Mouse (Mus musculus): ENCODE measurements around the gene Fras1. TPM values are rescaled to one million over a fixed set of nuclear protein-coding genes. Genes with fewer than 3 reads are reported as not detected.
A peak's percentile ranks its signal among the peaks of the same experiment; 100 is the strongest.

Gene Fras1
- total and polyA plus RNA-seq, 2 experiments from 2014 or later, result 2.2 to 6.2 TPM

DNA sequence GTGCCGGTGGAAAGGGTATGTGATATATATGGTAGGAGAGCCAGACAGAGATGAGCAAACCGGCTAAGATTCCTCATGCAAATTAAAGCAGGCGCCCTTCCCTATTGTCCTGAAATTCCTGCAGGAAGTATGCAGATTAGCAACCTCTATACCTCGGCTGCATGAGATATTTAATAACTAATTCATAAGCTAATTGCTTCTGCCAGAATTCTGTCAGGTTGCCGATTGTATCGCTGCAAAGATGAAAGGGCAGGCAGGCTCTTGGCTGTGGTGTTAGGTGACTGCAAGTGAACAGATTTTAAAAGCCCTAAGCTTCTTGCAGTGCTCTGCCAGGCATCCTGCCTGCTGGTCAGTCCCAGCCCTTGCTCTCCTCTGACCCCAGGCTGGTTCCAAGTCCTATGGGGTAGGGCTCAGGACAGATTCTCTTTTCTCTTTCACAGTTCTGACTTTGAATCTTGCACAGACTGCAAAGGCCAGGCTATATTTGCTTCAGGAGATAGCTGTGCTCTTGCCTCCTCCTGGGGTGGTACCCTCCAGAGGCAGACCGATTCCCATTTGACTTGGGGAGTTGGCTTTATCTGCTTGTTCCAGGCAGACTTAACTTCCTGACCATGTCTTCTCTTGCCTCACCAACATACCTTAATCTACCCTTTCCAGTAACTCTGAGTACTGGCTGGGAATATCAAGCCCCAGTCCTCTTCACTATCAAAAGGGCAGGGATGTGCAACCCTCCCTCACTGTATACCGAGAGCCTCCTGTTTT is 342.7 kb downstream of the Fras1 start:
- no peak for DNase-seq

DNA sequence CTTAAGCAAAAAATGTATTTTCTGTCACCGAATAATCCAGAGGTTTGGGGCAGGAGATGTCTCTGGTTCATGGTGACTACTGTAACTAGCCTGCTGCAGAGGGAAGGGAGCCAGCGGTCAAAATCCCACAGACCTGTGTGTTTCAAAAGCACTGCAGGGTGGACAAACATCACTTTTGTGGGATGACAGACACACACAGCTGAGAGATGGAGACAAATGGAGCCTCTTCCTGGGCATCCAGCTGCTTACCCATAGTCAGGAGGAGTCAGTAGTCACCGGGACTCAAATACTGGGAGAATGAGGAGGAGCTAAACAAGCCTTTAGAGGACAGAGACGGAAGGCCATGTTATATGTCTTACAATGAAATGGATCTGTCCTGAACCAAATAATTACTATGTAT is 343.9 kb downstream of the Fras1 start:
- TF ChIP-seq CTCF (IDR thresholded peaks at IDR 0.05; ENCODE audit: low read depth), result no peak
- Histone ChIP-seq H3K9me3 (ENCODE audit: low read length) (no peaks in the 10 kb centered on the region), H3K4me1 (ENCODE audit: insufficient read depth) (no peaks in the 10 kb centered on the region; the same call in 1 of the 2 replicates), H3K9ac (no peak overlapping the region), H3K36me3 (ENCODE audit: insufficient read depth) (no peaks in the 10 kb centered on the region), H3K27ac (ENCODE audit: low read depth, low read length) (no peak overlapping the region), H3K4me3 (ENCODE audit: low read depth, low read length) (no peak overlapping the region), H3K4me2 (ENCODE audit: low read depth) (no peak overlapping the region), H3K27me3 (ENCODE audit: insufficient read depth, low read length) (no peaks in the 10 kb centered on the region)
- WGBS, result 96% methylated on average over 4 of the region's 4 CpGs
- ATAC-seq (no peak), DNase-seq (no peak)

More for the DNA sequence above, 342.7 kb downstream of the Fras1 start:
- Histone ChIP-seq H3K36me3 (ENCODE audit: insufficient read depth) (no peaks in the 10 kb centered on the region), H3K4me3 (ENCODE audit: low read depth, low read length) (no peak overlapping the region), H3K27me3 (ENCODE audit: insufficient read depth, low read length) (no peaks in the 10 kb centered on the region), H3K4me2 (ENCODE audit: low read depth) (no peak overlapping the region), H3K9me3 (ENCODE audit: low read length) (no peaks in the 10 kb centered on the region), H3K27ac (ENCODE audit: low read depth, low read length) (no peak overlapping the region), H3K9ac (peak overlapping the region; percentile 14; the same call in 1 of the 2 replicates), H3K4me1 (ENCODE audit: insufficient read depth) (no peaks in the 10 kb centered on the region; the same call in 1 of the 2 replicates)
- ATAC-seq, result peak; percentile 56; the same call in 1 of the 2 replicates
- 31% methylated on average over 8 of the region's 8 CpGs for WGBS
- no peak for TF ChIP-seq CTCF (IDR thresholded peaks at IDR 0.05; ENCODE audit: low read depth)

DNA sequence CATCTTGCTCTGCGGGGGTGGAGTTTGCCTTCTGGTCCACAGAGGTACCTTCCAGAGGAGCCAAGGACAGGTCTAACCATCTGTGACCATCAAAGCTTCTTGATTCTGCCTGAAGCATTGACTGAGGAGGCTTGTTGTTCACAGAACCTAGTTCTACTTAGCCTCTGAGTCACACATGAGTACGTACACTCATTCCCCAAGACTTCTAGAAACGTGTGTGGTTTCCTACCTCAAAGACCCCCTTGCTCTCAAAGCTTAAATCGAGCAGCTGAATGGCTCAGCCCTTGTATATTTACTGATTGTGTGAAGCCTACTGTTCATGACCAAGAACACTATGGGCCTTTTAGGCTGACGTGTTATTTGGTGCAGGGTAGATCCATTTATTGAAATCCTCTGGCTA is 344.8 kb downstream of the Fras1 start:
- WGBS, result 88% methylated on average over 5 of the region's 5 CpGs

DNA sequence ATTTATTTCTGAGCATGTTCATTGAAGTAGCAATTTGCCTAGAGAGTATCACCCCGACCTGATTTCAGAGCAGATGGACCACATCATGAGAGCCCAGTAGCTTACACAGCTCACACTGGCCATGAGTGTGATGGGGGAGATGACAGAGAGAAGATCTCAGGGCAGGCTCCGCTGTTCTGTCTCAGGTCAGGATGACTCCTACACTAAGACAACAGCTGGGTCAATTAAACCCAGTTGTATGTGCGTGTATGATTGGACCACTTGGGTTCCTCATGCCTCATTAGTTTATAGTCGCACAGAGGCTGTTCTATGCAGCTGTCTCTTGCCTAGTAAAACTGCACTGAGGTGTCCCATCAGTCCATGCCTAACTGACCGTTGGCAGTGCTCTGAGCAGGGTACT is 345.5 kb downstream of the Fras1 start:
- DNase-seq (no peak), ATAC-seq (no peak)
- Histone ChIP-seq H3K4me1 (ENCODE audit: insufficient read depth) (no peaks in the 10 kb centered on the region; the same call in 1 of the 2 replicates), H3K27ac (ENCODE audit: low read depth, low read length) (no peak overlapping the region), H3K9me3 (ENCODE audit: low read length) (no peaks in the 10 kb centered on the region), H3K36me3 (ENCODE audit: insufficient read depth) (no peaks in the 10 kb centered on the region), H3K9ac (no peak overlapping the region), H3K4me2 (ENCODE audit: low read depth) (no peak overlapping the region), H3K27me3 (ENCODE audit: insufficient read depth, low read length) (no peaks in the 10 kb centered on the region), H3K4me3 (ENCODE audit: low read depth, low read length) (no peak overlapping the region)
- 94% methylated on average over 5 of the region's 5 CpGs for WGBS
- TF ChIP-seq CTCF (IDR thresholded peaks at IDR 0.05; ENCODE audit: low read depth), result no peak

More for the DNA sequence above, 344.8 kb downstream of the Fras1 start:
- H3K4me2 ChIP-seq (ENCODE audit: low read depth), result no peak overlapping the region
- H3K27me3 ChIP-seq (ENCODE audit: insufficient read depth, low read length), result no peaks in the 10 kb centered on the region
- H3K9me3 ChIP-seq (ENCODE audit: low read length), result no peaks in the 10 kb centered on the region
- no peaks in the 10 kb centered on the region; the same call in 1 of the 2 replicates for H3K4me1 ChIP-seq (ENCODE audit: insufficient read depth)
- no peak overlapping the region for H3K9ac ChIP-seq
- H3K27ac ChIP-seq (ENCODE audit: low read depth, low read length), result no peak overlapping the region
- no peak for ATAC-seq
- no peaks in the 10 kb centered on the region for H3K36me3 ChIP-seq (ENCODE audit: insufficient read depth)
- DNase-seq, result no peak
- H3K4me3 ChIP-seq (ENCODE audit: low read depth, low read length), result no peak overlapping the region
- no peak for TF ChIP-seq CTCF (IDR thresholded peaks at IDR 0.05; ENCODE audit: low read depth)

DNA sequence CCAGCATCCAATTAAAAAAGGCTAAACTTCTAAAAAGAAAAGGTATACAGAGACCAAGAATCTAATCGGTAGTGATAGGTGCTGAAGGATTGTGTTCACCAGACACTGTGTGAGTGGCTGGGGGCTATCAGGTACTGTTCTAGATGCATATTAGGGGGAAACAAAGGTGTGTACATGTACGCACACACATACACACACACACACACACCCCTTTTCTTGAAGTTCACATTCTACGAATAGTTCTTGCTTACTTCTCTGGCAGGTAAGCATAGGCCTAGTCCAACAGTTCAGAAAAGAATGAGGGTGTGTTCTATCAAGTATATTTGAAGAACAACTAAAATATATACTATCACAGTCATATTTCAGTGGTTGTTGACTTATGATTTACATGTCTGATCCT is 348.9 kb downstream of the Fras1 start:
- 55% methylated on average over 3 of the region's 3 CpGs for WGBS

DNA sequence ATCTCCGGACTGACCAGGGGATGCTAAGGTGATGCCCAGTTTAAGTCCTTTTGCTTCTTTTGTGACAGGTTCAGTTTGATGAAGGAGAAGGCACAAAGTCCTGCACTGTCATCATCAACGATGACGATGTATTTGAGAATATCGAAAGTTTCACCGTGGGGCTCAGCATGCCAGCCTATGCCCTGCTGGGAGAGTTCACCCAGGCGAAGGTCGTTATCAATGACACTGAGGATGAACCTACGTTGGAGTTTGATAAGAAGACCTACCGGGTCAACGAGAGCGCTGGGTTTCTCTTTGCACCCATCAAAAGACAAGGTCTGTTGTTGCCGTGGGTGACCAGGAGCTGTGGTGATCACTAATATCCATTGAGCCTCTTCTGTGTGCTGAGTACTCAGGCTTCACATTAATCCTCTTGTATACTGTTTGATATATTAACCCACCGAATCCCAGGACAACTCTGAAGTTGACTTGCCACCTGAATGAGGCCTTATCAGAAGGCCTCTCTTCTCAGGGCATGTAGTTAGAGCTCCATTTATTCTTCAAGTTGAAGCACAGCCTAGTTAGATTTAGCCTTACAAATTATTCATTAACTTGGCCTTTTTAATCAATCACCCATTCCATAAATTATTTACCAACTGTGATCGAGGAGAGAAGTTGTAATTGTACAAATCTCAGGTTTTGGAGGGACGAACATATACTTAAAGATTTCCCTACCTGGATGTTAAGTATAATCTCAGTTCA is 365.6 kb downstream of the Fras1 start:
- H3K4me2 ChIP-seq (ENCODE audit: low read depth), result no peak overlapping the region
- no peak overlapping the region for H3K4me3 ChIP-seq (ENCODE audit: low read depth, low read length)
- no peaks in the 10 kb centered on the region for H3K27me3 ChIP-seq (ENCODE audit: insufficient read depth, low read length)
- TF ChIP-seq CTCF (IDR thresholded peaks at IDR 0.05; ENCODE audit: low read depth), result no peak
- WGBS, result 89% methylated on average over 15 of the region's 15 CpGs
- no peaks in the 10 kb centered on the region for H3K4me1 ChIP-seq (ENCODE audit: insufficient read depth)
- no peak overlapping the region for H3K27ac ChIP-seq (ENCODE audit: low read depth, low read length)
- H3K9me3 ChIP-seq (ENCODE audit: low read length), result no peaks in the 10 kb centered on the region
- no peak for DNase-seq
- H3K36me3 ChIP-seq (ENCODE audit: insufficient read depth), result no peaks in the 10 kb centered on the region
- no peak for ATAC-seq
- H3K9ac ChIP-seq, result no peak overlapping the region

More for the DNA sequence above, 348.9 kb downstream of the Fras1 start:
- H3K27me3 ChIP-seq (ENCODE audit: insufficient read depth, low read length), result no peaks in the 10 kb centered on the region
- H3K4me1 ChIP-seq (ENCODE audit: insufficient read depth), result no peaks in the 10 kb centered on the region
- H3K4me2 ChIP-seq (ENCODE audit: low read depth), result no peak overlapping the region
- no peak for TF ChIP-seq CTCF (IDR thresholded peaks at IDR 0.05; ENCODE audit: low read depth)
- H3K27ac ChIP-seq (ENCODE audit: low read depth, low read length), result no peak overlapping the region
- no peak overlapping the region for H3K4me3 ChIP-seq (ENCODE audit: low read depth, low read length)
- no peaks in the 10 kb centered on the region for H3K36me3 ChIP-seq (ENCODE audit: insufficient read depth)
- ATAC-seq (no peak), DNase-seq (no peak)
- no peaks in the 10 kb centered on the region for H3K9me3 ChIP-seq (ENCODE audit: low read length)
- H3K9ac ChIP-seq, result no peak overlapping the region

Measured in forebrain, postnatal 0 days (tissue).